19 mouse cellular contexts compared by ENCODE assay signal in genomic region chr16:28999641-29000040, GRCm38 (mm10).
DNase-seq lines count a peak whose midpoint lies in the region; ATAC-seq and TF ChIP-seq lines count a peak whose summit lies in the region.
"Had no signal": no experiment of that assay in that cellular context is flagged by ENCODE, and none has a peak within 500 bp of the region (broad histone marks: within the 10 kb centered on the region; RNA-seq: fewer than 3 reads in every experiment).

No protein-coding gene starts in this region.

- H3K4me2 ChIP-seq in heart, embryonic 12.5 days, result no peak overlapping the region
- H3K4me2 ChIP-seq in heart, embryonic 16.5 days (ENCODE audit: low read depth, low read length), result no peak overlapping the region
- H3K4me2 ChIP-seq: embryonic facial prominence, embryonic 13.5 days; forebrain, embryonic 12.5 days; hindbrain, embryonic 15.5 days; kidney, embryonic 15.5 days; liver, embryonic 15.5 days; neural tube, embryonic 15.5 days had no signal

- H3K27ac ChIP-seq in heart, adult 2 months, result no peak overlapping the region
- no peak overlapping the region for H3K27ac ChIP-seq in heart, embryonic 12.5 days (ENCODE audit: poor library complexity, severe bottlenecking)
- no peak overlapping the region for H3K27ac ChIP-seq in heart, embryonic 16.5 days (ENCODE audit: low read length)
- H3K27ac ChIP-seq: embryonic facial prominence, embryonic 13.5 days; forebrain, embryonic 12.5 days; hindbrain, embryonic 15.5 days; kidney, embryonic 15.5 days; liver, embryonic 15.5 days; midbrain, embryonic 10.5 days; neural tube, embryonic 15.5 days had no signal

- intact Hi-C loops in heart, adult 2 months (cut with DNase I), result loop anchor here (2.0 kb wide), 1 partner anchor 209 kb away; the partner anchor contains the start of gene Hrasls

- DNase-seq in heart, adult 2 months, result peak; percentile 50 to 75
- peak; percentile 83 for DNase-seq in brain, adult 2 months (ENCODE audit: low read depth, low spot score)
- DNase-seq in cerebellum, adult 9-11 months, result peak; percentile 77
- no peak for DNase-seq in lung, postnatal 25 days (ENCODE audit: low spot score)
- no peak for DNase-seq in thymus, adult 18-20 months
- no peak for DNase-seq in embryo, embryonic 10.5 days (ENCODE audit: low spot score)
- DNase-seq: lung, postnatal 14 days; spleen, adult 18-20 months; thymus, postnatal 25 days had no signal

- no peak for ATAC-seq in heart, embryonic 12.5 days (ENCODE audit: insufficient number of reproducible peaks, low FRiP score)
- ATAC-seq in heart, embryonic 16.5 days (replicated peaks; ENCODE audit: extremely low read depth, insufficient read depth, low FRiP score), result 0 out of 2 replicates have a peak, but pooled peaks have one; percentile 6
- ATAC-seq: Patski had no signal

- TF ChIP-seq EP300 in heart, adult 2 months (IDR thresholded peaks at IDR 0.05; ENCODE audit: insufficient read depth, low read depth, low read length), result peak; percentile 73

- no peak for TF ChIP-seq CTCF in heart, adult 2 months (IDR thresholded peaks at IDR 0.05)

- H3K4me1 ChIP-seq in heart, adult 2 months (ENCODE audit: control insufficient read depth, insufficient read depth, low read length), result no peaks in the 10 kb centered on the region; the same call in 1 of the 2 replicates
- H3K4me1 ChIP-seq in heart, embryonic 12.5 days (replicated peaks), result no peaks in the 10 kb centered on the region
- H3K4me1 ChIP-seq in heart, embryonic 16.5 days (ENCODE audit: control insufficient read depth, insufficient read depth, low read length), result no peaks in the 10 kb centered on the region
- H3K4me1 ChIP-seq: embryonic facial prominence, embryonic 13.5 days; kidney, embryonic 15.5 days; liver, embryonic 15.5 days; midbrain, embryonic 10.5 days had no signal

- WGBS in heart, adult 2 months, result 48% methylated on average over 4 of the region's 4 CpGs
- WGBS in heart, embryonic 12.5 days, result 82% methylated on average over 4 of the region's 4 CpGs
- 72% methylated on average over 4 of the region's 4 CpGs for WGBS in heart, embryonic 16.5 days

- no peak overlapping the region for H3K9ac ChIP-seq in heart, adult 2 months (ENCODE audit: low read depth, low read length)
- H3K9ac ChIP-seq in heart, embryonic 12.5 days, result no peak overlapping the region
- H3K9ac ChIP-seq in heart, embryonic 16.5 days (ENCODE audit: low read length), result no peak overlapping the region
- H3K9ac ChIP-seq: embryonic facial prominence, embryonic 13.5 days; forebrain, embryonic 12.5 days; hindbrain, embryonic 15.5 days; kidney, embryonic 15.5 days; liver, embryonic 15.5 days; neural tube, embryonic 15.5 days had no signal

- no peak overlapping the region for H3K4me3 ChIP-seq in heart, adult 2 months
- no peak overlapping the region for H3K4me3 ChIP-seq in heart, embryonic 12.5 days
- no peak overlapping the region for H3K4me3 ChIP-seq in heart, embryonic 16.5 days (ENCODE audit: low read length)
- H3K4me3 ChIP-seq: embryonic facial prominence, embryonic 13.5 days; forebrain, embryonic 12.5 days; hindbrain, embryonic 15.5 days; kidney, embryonic 15.5 days; liver, embryonic 15.5 days; midbrain, embryonic 10.5 days; neural tube, embryonic 15.5 days had no signal

- no peaks in the 10 kb centered on the region for H3K36me3 ChIP-seq in heart, adult 2 months (ENCODE audit: control insufficient read depth, insufficient read depth, low read length)
- no peaks in the 10 kb centered on the region for H3K36me3 ChIP-seq in heart, embryonic 12.5 days
- H3K36me3 ChIP-seq in heart, embryonic 16.5 days (ENCODE audit: control insufficient read depth, insufficient read depth), result no peaks in the 10 kb centered on the region
- H3K36me3 ChIP-seq: embryonic facial prominence, embryonic 13.5 days; forebrain, embryonic 12.5 days; hindbrain, embryonic 15.5 days; kidney, embryonic 15.5 days; liver, embryonic 15.5 days; midbrain, embryonic 10.5 days; neural tube, embryonic 15.5 days had no signal

- no peaks in the 10 kb centered on the region for H3K79me2 ChIP-seq in heart, adult 2 months (replicated peaks; ENCODE audit: control insufficient read depth, insufficient read depth, low read length)

- no peaks in the 10 kb centered on the region for H3K9me3 ChIP-seq in heart, embryonic 12.5 days (replicated peaks)
- no peaks in the 10 kb centered on the region for H3K9me3 ChIP-seq in heart, embryonic 16.5 days (replicated peaks; ENCODE audit: control insufficient read depth, low read length)
- H3K9me3 ChIP-seq: embryonic facial prominence, embryonic 13.5 days; forebrain, embryonic 12.5 days; hindbrain, embryonic 15.5 days; kidney, embryonic 15.5 days; liver, embryonic 15.5 days; midbrain, embryonic 10.5 days; neural tube, embryonic 15.5 days had no signal

- H3K27me3 ChIP-seq in heart, adult 2 months (ENCODE audit: control insufficient read depth, insufficient read depth, low read length), result no peaks in the 10 kb centered on the region
- no peaks in the 10 kb centered on the region for H3K27me3 ChIP-seq in heart, embryonic 12.5 days (replicated peaks)
- no peaks in the 10 kb centered on the region for H3K27me3 ChIP-seq in heart, embryonic 16.5 days (ENCODE audit: control insufficient read depth, insufficient read depth, low read length)
- H3K27me3 ChIP-seq: embryonic facial prominence, embryonic 13.5 days; forebrain, embryonic 12.5 days; hindbrain, embryonic 15.5 days; kidney, embryonic 15.5 days; liver, embryonic 15.5 days; neural tube, embryonic 15.5 days had no signal

- TF ChIP-seq POLR2A in heart, adult 2 months (IDR thresholded peaks at IDR 0.05; ENCODE audit: insufficient read depth, low read depth, low read length), result no peak

Comparison
In these comparisons a context has a peak if more than half of its experiments do, and no peak if none do; other contexts are left out.
1. DNase-seq: peak in heart, adult 2 months (2 of 2), brain, adult 2 months (single experiment) and cerebellum, adult 9-11 months (single experiment); none in lung, postnatal 25 days (single experiment), thymus, adult 18-20 months (0 of 2) and embryo, embryonic 10.5 days (single experiment).